Mouse (Mus musculus) monocyte, adult 2 months (primary cell): Measurements from ENCODE around the gene Spag17.
"Not testable (repeated sequence)": the region's sequence is repeated elsewhere in the genome, so short reads cannot be mapped to it uniquely, and the experiment has no call there.

ENCODE experiments used
- DNase-seq, 2 experiments: peaks; one replicate each; pipeline ENCODE4 v3.0.0; 2022; ENCODE audit warnings: low spot score in 2 of 2, low read depth in 1 of 2

Spag17 gene

DNA sequence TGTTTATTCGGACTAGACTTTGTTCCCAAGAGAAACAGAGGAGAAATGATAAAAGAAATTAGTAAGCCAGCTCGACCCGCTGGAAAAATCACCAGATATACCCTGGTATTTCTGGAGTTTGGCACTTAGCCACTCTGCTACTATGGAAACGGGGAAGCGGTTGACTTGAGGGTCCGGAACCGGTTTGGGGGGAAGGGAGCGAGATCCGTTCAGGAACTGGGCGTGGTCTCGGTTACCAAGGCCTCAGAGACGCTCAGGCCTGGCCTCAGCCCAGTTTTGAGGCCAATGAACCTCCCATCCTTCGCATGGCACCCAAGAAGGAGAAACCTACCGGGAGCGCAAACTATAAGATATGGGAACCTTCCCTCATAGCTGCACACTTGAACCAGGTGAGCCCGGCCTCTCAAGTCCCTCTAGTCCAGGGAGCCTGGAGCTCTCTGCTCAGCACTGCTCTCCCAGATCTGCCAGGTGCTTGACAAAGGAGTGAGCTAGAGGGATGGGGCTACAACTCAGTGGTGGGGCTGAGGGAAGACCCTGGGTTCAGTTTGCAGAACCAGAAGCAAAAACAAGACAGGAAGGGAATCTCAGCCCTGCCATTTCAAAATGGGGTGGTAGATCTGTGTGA lies at the start of gene Spag17:
Gene Spag17, plus strand, starts transcription at position 220 of the 625 bp plus-strand sequence.
- DNase-seq: no peak

DNA sequence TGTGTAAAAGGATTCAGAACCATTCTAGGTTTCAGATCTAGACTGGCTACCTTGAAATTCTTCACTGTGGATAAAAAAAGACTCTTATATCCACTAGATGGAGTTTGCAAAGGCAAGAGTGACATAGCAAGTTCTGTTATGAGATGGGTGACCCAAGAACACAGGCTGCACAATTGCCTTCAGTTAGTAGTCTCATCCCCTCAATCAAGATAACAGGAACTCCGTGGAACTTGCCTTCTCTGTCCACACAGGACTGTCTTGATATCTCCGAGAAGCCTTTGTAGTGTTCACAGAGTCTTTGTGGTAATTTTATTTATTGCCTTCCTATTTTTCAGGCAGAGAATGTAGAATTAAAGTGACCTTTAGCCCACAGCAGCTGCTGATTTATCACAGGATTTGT lies 42.9 kb upstream of the Spag17 start:
- no peak for DNase-seq

DNA sequence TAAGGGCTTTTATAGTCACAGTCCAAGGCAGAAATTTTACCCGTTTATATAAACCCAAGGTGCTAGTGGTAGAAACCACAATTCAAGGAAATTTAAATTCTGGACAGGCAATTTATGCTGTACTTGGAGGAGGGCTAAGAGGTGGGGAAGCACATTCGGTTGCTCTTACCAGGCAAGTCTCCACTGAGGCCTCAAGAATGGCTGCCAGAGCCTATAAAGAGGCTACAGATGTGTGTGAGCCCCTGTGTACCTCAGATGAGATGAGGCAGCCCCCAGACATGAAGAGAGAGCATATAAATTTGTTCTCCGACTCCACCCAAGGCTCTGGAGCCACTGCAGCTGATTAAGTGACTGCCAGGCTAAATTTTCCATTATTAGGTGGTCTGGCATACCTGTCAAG lies 42.4 kb upstream of the Spag17 start:
- no peak for DNase-seq

DNA sequence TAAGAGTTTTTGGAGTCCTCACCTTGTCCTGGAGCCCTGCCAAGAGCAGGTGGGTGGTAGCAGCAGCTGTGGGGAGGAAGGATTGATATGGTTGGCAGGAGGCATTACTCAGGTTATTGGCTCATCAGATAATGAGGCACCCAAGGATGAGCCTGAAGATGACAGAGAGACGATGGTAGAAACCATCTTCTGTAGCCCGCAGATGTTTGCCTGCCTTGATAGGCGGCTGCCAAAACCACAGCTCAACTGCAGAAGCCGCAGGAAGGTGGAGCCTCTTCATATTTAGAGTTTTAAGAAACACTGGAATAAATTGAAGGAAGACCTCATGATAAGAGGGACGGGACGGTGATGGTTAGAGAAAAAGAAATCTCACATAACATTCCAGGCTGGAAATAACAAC lies 42.0 kb upstream of the Spag17 start:
- no peak for DNase-seq

GRCm38 (mm10) chr3:99850926-99851325 lies 34.3 kb upstream of the Spag17 start:
- no peak for DNase-seq

- DNase-seq: no peak
Measured at GRCm38 (mm10) chr3:99854595-99854994, 30.6 kb upstream of the Spag17 start.

DNA sequence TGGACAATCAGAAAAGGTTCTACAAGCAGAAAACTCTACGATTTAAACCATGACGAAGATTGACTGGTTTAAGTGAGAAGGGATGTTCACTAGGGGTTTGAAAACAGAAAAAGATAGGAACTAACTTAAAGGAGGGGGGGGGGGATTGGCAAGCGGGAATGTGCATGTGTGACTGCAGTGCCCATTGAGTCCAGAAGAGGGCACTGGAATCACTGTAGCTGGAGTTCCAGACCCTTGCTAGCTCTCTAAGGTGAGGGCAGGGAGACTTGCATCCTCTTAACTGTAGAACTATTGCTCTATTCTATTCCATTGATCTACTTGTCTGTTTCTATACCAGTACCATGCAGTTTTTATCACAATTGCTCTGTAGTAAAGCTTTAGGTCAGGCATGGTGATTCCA lies 26.3 kb upstream of the Spag17 start:
- no peak for DNase-seq

- no peak for DNase-seq
Measured at GRCm38 (mm10) chr3:99864706-99865105, 20.5 kb upstream of the Spag17 start.

DNA sequence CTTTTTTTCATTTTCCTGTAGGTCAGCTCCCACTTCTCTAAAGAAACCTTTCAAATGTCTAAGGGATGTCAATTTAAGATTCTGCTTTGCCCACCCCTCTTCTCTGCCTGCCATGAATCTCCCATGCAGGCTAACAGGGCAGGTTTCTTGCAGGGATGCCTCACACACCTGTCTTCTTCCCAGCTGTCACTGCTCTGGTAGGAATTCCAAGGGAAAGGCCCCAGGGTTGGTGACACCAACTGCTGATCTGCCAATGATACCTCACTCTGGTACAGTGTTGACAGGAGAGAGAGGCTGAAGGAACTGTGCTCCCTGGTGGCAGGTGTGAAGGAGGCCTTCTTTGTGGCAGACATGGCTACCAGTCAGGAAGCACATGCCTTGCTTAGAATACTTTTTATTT lies 10.1 kb upstream of the Spag17 start:
- DNase-seq: no peak

- DNase-seq: no peak
Measured at GRCm38 (mm10) chr3:99881498-99881897, 3.7 kb upstream of the Spag17 start.

- no peak for DNase-seq
Measured at GRCm38 (mm10) chr3:99883988-99884564, 1.1 kb upstream of the Spag17 start.

GRCm38 (mm10) chr3:99894741-99895140 lies 9.5 kb downstream of the Spag17 start:
- DNase-seq: not testable (repeated sequence)

DNA sequence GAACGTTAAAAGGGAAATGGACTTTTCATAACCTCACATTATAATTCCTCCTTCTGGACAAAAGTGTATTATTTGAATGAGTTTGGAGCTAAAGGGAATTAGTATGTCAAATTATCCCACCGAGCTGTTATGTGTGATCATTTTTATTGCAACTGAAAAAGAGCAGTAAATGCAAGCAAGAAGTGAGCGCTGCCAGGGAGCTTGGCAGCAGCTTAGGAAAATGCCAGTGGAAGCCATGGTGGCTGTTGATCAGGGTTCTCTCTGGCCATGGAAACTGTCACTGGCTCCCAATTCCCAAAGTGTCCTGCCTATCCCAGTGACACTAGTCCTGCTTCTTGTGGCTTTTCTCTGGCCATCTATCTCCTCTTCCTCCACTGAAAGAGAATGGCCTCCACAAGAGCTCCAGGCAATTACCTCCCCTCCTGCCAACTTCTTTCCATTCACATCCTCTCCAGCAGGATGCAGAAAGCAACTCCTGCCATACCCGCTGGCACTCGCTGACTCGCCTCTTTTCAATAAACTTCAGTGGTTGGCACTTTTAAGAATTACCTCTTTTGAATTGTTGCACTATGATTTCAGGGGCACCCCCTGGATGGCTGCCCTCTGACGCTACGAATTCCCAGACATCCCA lies 28.7 kb downstream of the Spag17 start:
- no peak for DNase-seq

DNA sequence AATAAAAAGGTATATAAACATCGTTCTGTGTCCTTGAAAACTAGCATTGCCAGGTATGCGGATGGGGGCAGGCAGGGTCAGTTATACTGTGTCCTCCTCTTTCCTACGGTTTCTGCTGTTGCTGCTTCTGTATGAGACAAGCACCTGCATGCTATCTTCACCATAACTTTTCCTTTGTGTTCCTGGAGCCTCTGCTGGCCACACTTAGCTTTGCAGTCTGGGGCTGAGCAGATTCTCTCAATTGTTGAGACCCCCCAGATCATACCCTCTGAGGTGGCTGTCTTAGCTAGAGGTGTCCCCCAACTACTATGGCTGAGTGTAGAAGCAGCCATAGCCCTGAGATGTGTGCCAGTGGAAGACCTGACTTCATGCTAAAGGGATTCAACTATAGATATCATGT lies 37.7 kb downstream of the Spag17 start:
- no peak for DNase-seq

GRCm38 (mm10) chr3:99930920-99931620 lies 45.9 kb downstream of the Spag17 start:
- DNase-seq: no peak

DNA sequence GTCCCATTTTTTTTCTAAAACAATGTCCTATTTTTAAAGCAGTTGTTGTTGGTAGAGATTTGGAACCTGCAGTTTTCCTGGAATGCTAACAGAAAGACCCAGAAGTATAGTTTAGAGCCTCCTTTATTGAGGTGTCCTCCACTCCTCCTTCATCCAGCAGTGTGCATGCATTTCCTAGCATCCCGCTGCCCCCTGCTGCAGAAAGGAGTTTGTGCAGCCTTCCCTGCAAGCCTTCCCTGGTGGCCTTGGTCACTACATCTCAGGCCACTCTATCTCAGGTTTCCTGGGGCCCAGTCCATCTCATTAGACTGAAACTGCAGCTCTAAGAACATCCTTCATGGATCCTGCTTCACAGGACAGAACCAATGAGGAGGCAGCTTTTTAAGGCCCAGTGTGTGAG lies 51.0 kb downstream of the Spag17 start:
- DNase-seq: no peak

GRCm38 (mm10) chr3:99938611-99939286 lies 53.5 kb downstream of the Spag17 start:
- no peak for DNase-seq

GRCm38 (mm10) chr3:99945171-99945570 lies 60.0 kb downstream of the Spag17 start:
- DNase-seq: no peak

DNA sequence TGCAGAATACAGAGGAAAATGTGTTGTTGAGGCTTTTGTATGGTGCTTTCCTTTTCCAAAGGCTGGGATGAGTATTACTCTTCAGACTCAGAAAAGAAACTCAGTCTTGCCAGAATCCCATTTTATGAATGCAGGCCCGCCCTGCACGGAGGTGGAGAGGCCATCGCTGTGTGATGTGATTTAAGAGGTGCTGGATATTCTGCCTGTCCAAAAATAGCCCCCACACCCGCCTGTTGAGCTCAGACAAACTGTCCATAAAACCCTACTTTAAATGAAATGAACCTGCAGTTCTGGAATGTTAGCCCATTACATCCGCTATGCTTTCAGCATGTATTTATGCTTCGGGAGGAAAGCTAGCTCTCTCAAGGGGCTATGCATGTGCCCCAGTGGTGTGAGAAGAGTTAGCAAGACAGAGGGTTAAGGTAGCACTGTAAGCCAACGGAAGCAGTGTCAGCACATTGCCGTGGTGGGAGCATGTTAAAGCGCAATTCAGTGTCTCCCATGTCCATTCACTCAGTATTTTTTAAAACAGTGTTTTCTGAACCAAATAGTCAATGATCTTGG lies 68.9 kb downstream of the Spag17 start:
- no peak for DNase-seq

DNA sequence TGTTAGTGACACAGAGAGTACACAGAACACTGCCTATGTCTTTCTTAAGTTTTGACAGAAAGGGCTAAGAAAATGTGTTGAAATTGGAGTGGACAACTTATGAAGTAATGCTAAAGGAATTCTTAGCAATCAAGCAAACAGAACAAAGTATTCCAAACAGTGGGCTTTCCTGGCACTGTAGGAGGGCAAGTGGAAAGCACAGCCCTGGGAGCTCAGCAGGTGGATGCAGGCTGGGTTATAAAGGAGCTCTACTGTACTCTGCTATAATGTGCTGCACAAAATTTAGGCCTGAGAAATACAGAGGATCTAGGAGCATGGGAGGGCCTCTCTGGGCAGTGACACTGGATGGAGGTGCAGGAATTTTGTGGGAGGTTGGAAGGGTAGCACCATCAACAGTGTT lies 71.3 kb downstream of the Spag17 start:
- no peak for DNase-seq

GRCm38 (mm10) chr3:99959805-99960485 lies 74.7 kb downstream of the Spag17 start:
- no peak for DNase-seq
